Mouse (Mus musculus) fat pad, adult 2 months (tissue): ENCODE measurements around the gene Creg2.

ENCODE experiments used
- DNase-seq: peaks from one replicate; pipeline ENCODE4 v3.0.0-alpha.2; 2011; ENCODE audit warnings: low read depth, low spot score; ENCODE audit errors: extremely low read depth

The Creg2 gene

DNA sequence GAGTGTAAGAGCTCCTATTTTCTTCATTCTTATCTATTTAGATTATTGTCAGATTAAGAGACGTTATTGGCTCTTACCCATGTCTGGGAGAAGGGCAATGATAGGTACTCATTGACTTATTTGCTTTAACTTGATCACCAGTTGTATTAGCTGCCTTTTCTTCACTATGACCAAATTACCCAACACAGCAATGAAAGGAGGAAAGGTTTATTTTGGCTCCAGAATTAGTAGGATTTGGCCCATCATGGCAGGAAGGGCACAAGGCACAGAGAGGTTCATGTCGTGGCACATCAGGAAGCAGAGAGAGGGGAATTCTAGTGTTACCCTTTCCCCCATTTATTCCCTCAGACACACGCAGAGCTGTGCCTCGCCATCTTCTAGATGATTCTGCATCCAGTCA lies 1.8 kb upstream of the Creg2 start:
- peak; percentile 45 for DNase-seq

- no peak for DNase-seq
Measured at GRCm38 (mm10) chr1:39650435-39651240, 636 bp downstream of the Creg2 start.

DNA sequence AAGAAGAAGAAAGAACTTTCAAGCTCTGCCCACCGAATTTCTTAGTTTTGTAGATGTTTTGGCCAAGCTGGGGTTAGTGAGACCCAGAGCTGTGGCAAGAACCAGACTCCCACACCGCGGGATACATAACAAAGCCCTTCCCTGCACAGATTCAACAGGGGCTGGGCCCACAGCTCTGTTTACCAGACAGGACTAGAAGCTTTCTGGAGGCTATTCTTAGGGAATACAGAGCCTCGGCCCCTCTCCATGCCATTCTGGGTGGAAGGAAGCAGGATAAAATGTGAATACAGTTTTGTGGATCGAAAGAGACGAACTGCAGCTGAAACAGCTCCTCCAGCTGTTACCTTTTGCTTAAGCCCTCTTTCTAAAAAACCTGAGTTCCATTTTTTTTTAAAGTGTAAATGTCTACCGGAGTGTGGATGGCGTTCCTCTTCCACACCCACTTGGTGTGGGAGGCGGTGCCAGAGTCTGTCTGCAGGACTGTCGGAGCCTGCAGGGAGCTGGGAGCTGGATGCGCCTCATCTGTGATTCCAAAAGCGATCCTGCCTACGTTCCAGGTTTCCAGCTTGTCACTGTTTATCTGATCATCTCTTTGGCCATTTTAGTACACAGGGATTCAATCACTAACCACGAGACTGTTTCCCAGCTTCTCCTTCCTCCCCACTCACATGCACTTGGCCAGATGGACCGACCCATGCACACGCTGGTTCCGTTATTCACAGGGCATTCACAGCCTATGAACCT lies 1.4 kb downstream of the Creg2 start:
- no peak for DNase-seq

GRCm38 (mm10) chr1:39648584-39648983 lies 2.7 kb downstream of the Creg2 start:
- DNase-seq: no peak

DNA sequence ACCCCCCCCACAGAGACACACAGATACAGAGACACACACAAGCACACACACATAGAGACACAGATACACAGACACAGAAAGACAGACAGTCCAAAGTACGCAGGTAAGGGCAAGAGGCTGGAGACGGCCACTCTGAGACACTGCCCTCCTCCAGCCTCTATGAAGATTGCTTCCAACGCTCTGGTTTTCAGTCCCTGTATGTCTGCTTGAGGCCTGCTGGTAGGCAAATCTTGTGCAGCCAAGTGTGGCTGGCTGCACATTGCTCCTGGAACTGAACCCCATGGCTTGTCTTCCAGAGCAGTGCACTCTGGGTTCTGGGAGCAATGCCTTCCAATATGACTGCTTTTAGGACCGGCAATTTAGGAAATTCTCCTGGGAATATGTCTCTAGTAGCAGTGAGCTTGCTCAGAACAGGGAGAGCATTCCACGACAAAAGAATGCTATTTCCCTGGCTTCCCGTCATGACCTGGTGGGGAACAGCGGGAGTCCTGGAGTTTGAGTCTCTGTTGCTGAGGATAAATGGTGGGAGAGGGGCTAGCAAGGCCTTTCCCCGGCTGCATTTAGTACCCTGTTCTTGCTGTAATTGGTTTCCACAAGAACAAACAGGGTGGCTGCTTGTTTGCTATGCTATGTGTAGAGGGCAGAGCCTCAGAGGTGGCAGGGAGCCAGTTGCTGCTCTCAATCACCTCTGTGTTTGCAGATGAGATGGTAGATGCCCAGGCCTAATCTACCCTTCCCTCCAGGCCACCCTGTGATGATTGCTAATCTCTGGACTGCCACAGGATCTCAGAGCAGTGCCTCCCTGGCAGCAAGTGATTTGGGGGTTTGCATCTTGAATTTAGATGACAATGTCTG lies 5.1 kb downstream of the Creg2 start:
- DNase-seq: no peak

GRCm38 (mm10) chr1:39644333-39644732 lies 6.9 kb downstream of the Creg2 start:
- no peak for DNase-seq

DNA sequence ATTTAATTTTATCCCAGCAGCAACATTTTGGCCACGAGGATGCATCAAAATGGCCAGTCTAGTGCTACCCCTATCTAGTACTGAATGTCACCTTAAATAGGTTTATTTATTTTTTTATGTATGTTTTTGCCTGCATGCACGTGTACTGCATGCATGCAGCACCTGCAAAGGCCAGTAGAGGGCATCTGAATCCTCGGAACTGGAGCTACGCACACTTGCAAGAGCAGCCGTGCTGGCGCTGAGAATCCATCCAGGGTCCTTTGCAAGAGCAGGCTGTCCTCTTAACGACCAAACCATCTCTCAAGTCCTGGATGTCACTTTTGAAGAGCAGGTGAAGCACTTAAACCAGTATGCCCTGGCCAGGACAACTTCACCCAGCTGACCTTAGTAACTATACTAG lies 9.6 kb downstream of the Creg2 start:
- no peak for DNase-seq

DNA sequence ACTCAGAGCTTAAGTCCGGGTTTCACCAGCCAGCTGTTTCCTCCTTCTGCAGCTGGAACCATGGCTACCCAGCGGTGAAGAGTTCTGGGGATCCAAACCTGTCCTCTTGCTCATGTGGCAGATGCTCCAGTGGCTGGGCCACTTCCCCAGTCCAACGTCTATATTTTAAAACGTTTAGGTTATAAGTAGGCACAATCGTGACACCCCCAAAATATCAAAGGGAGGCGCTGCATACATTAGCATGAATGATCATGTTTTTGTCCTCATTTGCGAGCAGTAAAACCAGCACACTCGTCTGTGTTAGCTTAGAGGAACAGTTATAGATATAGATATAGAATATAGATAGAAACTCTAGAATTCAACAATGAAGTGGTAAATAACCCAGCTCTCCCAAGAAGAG lies 14.1 kb downstream of the Creg2 start:
- DNase-seq: no peak

DNA sequence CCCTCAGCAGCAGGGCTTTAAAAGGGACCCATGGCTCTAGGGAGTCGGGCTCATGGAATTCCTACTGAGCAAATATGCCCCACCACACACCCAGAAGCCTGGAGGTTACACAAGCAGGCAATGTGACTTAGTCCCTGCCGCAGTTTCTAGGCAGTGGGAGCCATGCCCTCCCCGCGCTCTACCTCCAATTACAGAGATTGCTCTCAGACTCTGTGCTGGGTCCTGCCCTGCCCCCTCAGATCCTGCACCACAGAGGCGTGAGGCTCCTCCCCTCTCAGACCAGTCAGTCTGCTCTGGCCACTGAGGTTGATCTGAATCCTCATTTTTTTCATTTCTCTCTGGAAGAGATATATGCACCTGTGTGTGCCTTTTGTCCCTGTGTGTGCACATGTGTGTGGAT lies 14.6 kb downstream of the Creg2 start:
- no peak for DNase-seq

DNA sequence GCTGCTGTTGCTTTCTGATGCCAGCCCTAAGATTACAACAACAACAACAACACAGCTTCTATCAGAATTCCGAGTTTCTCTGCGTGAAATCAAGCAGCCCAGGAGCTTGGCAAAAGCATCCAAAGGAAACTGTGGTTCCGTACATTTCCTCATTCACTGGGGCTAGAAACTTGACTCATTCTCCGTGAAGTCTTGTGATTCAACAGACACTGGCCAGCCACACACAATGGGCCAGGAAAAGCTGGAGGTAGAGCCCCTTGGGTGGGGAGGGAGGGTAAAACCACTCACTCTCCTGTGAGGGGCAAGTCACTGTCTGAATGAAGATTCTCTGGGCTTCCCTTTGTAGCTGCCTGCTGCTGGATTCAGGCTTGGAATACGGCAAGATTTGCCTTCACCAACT lies 15.1 kb downstream of the Creg2 start:
- DNase-seq: no peak

DNA sequence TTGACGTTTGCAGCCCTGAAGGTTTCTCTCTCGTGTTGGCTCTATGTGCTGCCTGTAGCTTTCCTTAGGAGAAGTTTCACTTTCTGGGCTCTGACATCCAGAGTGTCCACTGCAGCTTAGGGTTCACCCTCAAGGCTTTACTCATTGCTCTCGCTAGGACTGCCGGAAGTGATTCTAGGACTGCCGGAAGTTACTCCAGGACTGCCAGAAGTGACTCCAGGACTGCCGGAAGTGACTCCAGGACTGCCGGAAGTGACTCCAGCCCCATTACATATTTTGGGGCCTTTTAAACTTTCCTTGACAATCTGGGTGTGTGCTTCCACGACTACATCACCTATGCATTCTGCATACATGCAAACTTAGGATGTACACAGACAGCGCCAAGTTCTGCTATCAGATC lies 22.7 kb downstream of the Creg2 start:
- no peak for DNase-seq

DNA sequence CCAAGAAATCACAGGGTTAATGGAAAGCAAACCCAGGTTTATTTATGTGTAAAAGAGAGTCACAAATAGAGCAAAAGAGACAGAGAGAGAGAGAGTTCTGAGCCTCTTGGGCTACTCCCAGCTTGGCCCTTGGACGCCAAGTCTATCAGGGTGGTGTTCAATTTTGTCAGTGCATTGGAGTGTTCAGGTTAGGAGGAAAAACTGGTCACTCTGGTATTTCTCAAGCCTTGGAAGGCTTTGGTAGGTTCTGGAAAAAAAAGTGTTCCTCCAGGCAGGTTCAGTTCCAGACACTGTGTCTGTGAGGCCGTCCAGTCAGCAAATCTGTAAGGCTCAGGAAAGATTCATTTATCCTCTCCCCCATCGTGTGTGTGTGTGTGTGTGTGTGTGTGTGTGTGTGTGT lies 25.8 kb downstream of the Creg2 start:
- DNase-seq: peak; percentile 83

GRCm38 (mm10) chr1:39623729-39624128 lies 27.5 kb downstream of the Creg2 start:
- no peak for DNase-seq

DNA sequence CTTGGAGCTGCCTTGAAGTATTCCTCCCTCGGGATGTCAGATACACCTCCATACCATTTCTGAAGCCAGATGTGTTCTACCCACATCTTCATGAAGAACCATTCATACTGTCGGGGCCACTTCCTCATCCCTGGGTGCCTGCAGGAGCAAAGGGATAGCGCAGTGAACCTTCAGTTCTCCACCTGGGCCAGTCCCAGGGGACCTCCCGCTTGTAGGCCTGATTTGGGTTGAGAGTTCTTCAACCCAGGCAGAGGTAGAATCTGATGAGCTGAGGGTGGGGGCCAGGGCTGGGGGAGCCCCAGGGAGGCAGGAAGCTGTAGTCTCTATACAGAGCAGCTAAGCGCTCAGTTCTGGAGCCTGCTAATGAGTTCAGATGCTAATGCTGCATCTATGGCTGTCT lies 28.2 kb downstream of the Creg2 start:
- no peak for DNase-seq

GRCm38 (mm10) chr1:39618524-39618923 lies 32.8 kb downstream of the Creg2 start:
- no peak for DNase-seq

DNA sequence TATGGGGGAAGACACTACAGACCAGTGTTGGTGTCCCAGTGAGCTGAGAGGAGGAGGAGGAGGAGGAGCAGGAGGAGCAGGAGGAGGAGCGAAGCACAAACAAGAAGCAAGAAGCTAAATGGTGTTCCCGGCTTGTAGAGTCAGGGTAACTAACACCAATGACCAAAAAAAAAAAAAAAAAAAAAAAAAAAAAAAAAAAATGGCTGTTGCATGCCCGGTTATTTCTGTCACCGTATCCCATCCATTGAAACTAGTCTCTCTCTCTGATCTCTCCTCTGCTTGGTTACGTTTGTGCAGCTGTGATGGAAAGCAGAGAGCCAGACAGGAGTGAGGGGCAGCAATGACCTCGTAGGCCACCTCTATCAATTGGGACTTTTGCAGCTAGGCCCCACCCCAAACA lies 35.7 kb downstream of the Creg2 start:
- no peak for DNase-seq

GRCm38 (mm10) chr1:39614462-39615279 lies 36.6 kb downstream of the Creg2 start:
- no peak for DNase-seq

DNA sequence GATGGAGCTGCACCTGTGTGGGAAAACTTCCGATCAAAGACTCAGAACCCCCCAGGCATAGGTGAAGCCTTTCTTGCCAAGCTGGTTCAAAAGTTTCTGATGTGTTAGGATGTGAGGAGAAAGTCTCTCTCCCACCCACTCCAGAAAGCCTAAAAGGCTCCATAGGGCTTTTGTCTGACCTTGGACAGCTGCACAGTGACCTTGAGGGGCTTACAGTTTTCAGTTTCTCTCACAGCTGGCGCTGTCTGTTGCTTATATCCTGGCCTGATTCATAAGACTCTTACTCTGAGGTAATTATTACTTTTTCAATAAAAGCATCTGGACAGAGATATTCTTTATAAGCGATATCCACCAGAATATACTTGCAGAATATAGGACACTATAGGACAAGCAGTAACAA lies 38.2 kb downstream of the Creg2 start:
- no peak for DNase-seq

DNA sequence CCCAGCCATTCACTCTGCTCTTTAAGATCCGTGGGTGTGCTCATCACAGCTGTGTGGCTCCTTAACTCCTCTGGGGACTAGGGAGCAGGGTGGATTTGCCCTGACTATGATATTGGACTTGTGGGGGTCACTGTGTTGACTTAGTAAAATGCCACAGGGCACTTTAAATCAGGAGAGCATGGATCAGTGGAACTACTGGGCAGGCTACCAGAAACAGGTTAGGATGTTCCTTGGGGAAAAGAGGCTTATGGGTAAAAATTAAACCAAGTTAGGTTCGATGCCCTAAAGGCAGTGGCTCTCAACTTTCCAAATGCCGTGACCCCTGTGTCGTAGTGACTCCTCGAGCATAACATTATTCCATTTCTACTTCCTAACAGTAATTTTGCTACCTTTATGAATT lies 38.8 kb downstream of the Creg2 start:
- DNase-seq: no peak

DNA sequence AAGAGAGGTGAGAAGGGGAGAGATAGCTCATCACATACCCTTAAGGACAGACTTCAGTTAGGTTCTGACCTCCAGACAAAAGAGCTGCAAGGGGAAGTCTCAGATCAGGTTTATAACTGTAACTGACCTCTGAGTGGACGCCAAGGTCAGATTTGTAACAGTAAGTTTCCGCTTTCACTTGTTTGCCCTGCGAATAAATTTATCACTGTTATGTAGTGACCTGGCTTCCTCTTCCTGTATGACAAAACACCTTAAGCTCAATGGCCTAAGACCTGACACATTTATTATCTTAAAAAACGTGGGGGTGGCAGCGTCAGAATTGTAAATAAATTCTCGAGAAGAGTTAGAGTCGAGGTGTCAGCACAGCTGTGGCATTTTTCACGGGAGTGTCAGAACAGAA lies 42.7 kb downstream of the Creg2 start:
- no peak for DNase-seq

GRCm38 (mm10) chr1:39602477-39602876 lies 48.8 kb downstream of the Creg2 start:
- DNase-seq: no peak
